ENCODE assay signal across 8 mouse cellular contexts in the genomic region with DNA sequence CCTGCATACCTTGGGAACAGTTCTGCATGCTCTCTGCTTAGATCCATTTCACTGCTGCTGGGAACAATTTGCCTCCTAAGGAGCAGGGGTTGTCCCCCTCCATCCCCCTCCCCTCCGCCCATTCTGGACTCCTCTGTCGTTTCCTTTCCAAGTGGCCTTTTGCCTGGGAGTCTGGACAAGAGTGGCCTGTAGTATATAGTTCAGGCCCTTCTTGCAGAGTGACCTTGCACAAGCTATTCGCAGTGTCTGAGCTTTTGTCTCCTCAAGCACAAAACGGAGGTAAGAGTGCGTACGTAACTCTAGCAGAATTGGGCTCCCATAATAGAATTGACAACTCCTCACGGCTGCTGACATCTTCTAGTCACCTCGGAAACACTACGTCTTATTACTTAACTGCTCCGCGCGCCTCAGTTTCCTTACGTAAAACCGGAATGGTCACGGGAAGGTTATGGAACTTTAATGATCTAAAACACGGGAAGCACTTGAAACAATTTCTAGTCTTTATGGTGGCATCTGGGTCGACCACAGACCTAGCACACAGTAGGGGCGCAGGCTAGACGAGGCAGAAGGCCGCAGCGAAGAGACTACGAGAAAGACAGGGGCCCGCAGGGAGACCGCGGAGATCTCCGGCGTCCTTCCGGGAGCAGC. TPM values are rescaled to one million over a fixed set of nuclear protein-coding genes. Genes with fewer than 3 reads are reported as not detected.
DNase-seq lines count a peak whose midpoint lies in the region; ATAC-seq and TF ChIP-seq lines count a peak whose summit lies in the region.

No protein-coding gene starts in this region.

- H3K4me3 ChIP-seq in MEL (ENCODE audit: control insufficient read depth in 1 of 2, insufficient read depth in 1 of 2, low read depth in 2 of 2, low read length in 2 of 2) = peak overlapping the region; percentile 79 to 82
- H3K4me3 ChIP-seq in forebrain, embryonic 12.5 days (replicated peaks) = peak overlapping the region; percentile 66
- peak overlapping the region; percentile 69 for H3K4me3 ChIP-seq in intestine, postnatal 0 days (ENCODE audit: low read depth, low read length)
- peak overlapping the region; percentile 83 for H3K4me3 ChIP-seq in midbrain, embryonic 11.5 days (ENCODE audit: low read depth, low read length)

- H3K36me3 ChIP-seq in MEL (ENCODE audit: control insufficient read depth in 1 of 2, insufficient read depth in 2 of 2, low read length in 2 of 2) = peaks cover 0 to 21% of the 10 kb centered on the region in 2 experiments; a peak in 2 of 4 replicates
- no peaks in the 10 kb centered on the region for H3K36me3 ChIP-seq in forebrain, embryonic 12.5 days (replicated peaks)
- H3K36me3 ChIP-seq in intestine, postnatal 0 days (ENCODE audit: control insufficient read depth, insufficient read depth) = no peaks in the 10 kb centered on the region
- no peaks in the 10 kb centered on the region for H3K36me3 ChIP-seq in midbrain, embryonic 11.5 days (ENCODE audit: control insufficient read depth, insufficient read depth, low read length)

- peaks cover 15 to 24% of the 10 kb centered on the region in 2 experiments; a peak in 3 of 4 replicates for H3K4me1 ChIP-seq in MEL (ENCODE audit: control insufficient read depth in 1 of 2, insufficient read depth in 2 of 2, low read length in 2 of 2)
- H3K4me1 ChIP-seq in forebrain, embryonic 12.5 days = peaks cover 38% of the 10 kb centered on the region
- H3K4me1 ChIP-seq in intestine, postnatal 0 days (replicated peaks; ENCODE audit: control insufficient read depth, insufficient read depth, low read length) = peaks cover 5% of the 10 kb centered on the region
- peaks cover 21% of the 10 kb centered on the region for H3K4me1 ChIP-seq in midbrain, embryonic 11.5 days (ENCODE audit: control insufficient read depth, insufficient read depth, low read length)

- TF ChIP-seq POLR2A in MEL (IDR thresholded peaks at IDR 0.05; ENCODE audit: control insufficient read depth in 1 of 2, insufficient read depth in 1 of 2, low read depth in 1 of 2, low read length in 2 of 2, poor library complexity in 1 of 2) = no peak; a peak in 2 of 4 replicates

- H3K79me2 ChIP-seq in MEL (ENCODE audit: control insufficient read depth, insufficient read depth, low read length, poor library complexity) = peaks cover 37% of the 10 kb centered on the region

- TF ChIP-seq EP300 in MEL (IDR thresholded peaks at IDR 0.05; ENCODE audit: low read depth in 1 of 2, low read length in 2 of 2) = no peak

- H3K9ac ChIP-seq in MEL (ENCODE audit: control insufficient read depth, low read depth, low read length, poor library complexity, severe bottlenecking) = peak overlapping the region; percentile 85
- peak overlapping the region; percentile 82 for H3K9ac ChIP-seq in forebrain, embryonic 12.5 days
- peak overlapping the region; percentile 83 for H3K9ac ChIP-seq in intestine, postnatal 0 days (ENCODE audit: low read depth, low read length)
- peak overlapping the region; percentile 66 for H3K9ac ChIP-seq in midbrain, embryonic 11.5 days (ENCODE audit: low read length)

- H3K27me3 ChIP-seq in MEL (ENCODE audit: control insufficient read depth in 1 of 2, insufficient read depth in 2 of 2, low read length in 2 of 2) = no peaks in the 10 kb centered on the region
- H3K27me3 ChIP-seq in forebrain, embryonic 12.5 days = peaks cover 12% of the 10 kb centered on the region
- no peaks in the 10 kb centered on the region for H3K27me3 ChIP-seq in intestine, postnatal 0 days (replicated peaks; ENCODE audit: control insufficient read depth, insufficient read depth, low read length)
- H3K27me3 ChIP-seq in midbrain, embryonic 11.5 days (ENCODE audit: control insufficient read depth, insufficient read depth, low read length) = no peaks in the 10 kb centered on the region

- no peak for TF ChIP-seq CTCF in MEL (IDR thresholded peaks at IDR 0.05 in 2 of 3, conservative IDR thresholded peaks at IDR 0.05 in 1 of 3; ENCODE audit: control insufficient read depth in 1 of 3, insufficient read depth in 1 of 3, low read depth in 2 of 3, low read length in 3 of 3, poor library complexity in 1 of 3, severe bottlenecking in 1 of 3)
- no peak for TF ChIP-seq CTCF in intestine, postnatal 0 days (IDR thresholded peaks at IDR 0.05; ENCODE audit: low read depth)

- H3K4me2 ChIP-seq in forebrain, embryonic 12.5 days = peak overlapping the region; percentile 88
- H3K4me2 ChIP-seq in intestine, postnatal 0 days (replicated peaks; ENCODE audit: low read depth) = peak overlapping the region; percentile 84
- H3K4me2 ChIP-seq in midbrain, embryonic 11.5 days = peak overlapping the region; percentile 61

- peak overlapping the region; percentile 17; the same call in 1 of the 2 replicates for H3K27ac ChIP-seq in MEL (ENCODE audit: control insufficient read depth, low read depth, low read length)
- peak overlapping the region; percentile 69 for H3K27ac ChIP-seq in forebrain, embryonic 12.5 days
- peak overlapping the region; percentile 92 for H3K27ac ChIP-seq in intestine, postnatal 0 days (ENCODE audit: low read depth, low read length)
- H3K27ac ChIP-seq in midbrain, embryonic 11.5 days (ENCODE audit: low read depth, low read length) = peak overlapping the region; percentile 6; the same call in 1 of the 2 replicates

- H3K9me3 ChIP-seq in MEL (replicated peaks; ENCODE audit: insufficient read depth, low read length) = no peaks in the 10 kb centered on the region
- no peaks in the 10 kb centered on the region for H3K9me3 ChIP-seq in forebrain, embryonic 12.5 days
- H3K9me3 ChIP-seq in intestine, postnatal 0 days (ENCODE audit: control insufficient read depth) = no peaks in the 10 kb centered on the region
- no peaks in the 10 kb centered on the region for H3K9me3 ChIP-seq in midbrain, embryonic 11.5 days (ENCODE audit: control insufficient read depth, low read length)

- ATAC-seq in forebrain, embryonic 12.5 days (ENCODE audit: low FRiP score) = peak; percentile 9; the same call in 1 of the 2 replicates
- ATAC-seq in intestine, postnatal 0 days = no peak
- 0 out of 2 replicates have a peak, but pooled peaks have one; percentile 1 for ATAC-seq in midbrain, embryonic 11.5 days (ENCODE audit: low FRiP score)

- TF ChIP-seq RAD21 in MEL (IDR thresholded peaks at IDR 0.05; ENCODE audit: low read depth, low read length) = no peak

- DNase-seq in heart, adult 11 months = peak; percentile 94
- no peak for DNase-seq in heart, adult 8-10 months (ENCODE audit: low spot score)
- no peak for DNase-seq in MEL (ENCODE audit: low read depth, low spot score)
- no peak for DNase-seq in midbrain, embryonic 11.5 days (ENCODE audit: low spot score, missing footprints)
- DNase-seq in Muller cell, postnatal 12 days (ENCODE audit: inconsistent ontology term) = no peak
- DNase-seq in thymus, postnatal 0 days (ENCODE audit: low spot score) = no peak

- under 1% methylated on average over 28 of the region's 28 CpGs for WGBS in forebrain, embryonic 12.5 days
- 3% methylated on average over 28 of the region's 28 CpGs for WGBS in intestine, postnatal 0 days
- WGBS in midbrain, embryonic 11.5 days = under 1% methylated on average over 28 of the region's 28 CpGs

TF ChIP-seq in MEL, 35 proteins besides CTCF, POLR2A, EP300 and RAD21:
- TF ChIP-seq TCF12 (IDR thresholded peaks at IDR 0.05; ENCODE audit: low read depth, low read length) = no peak
- peak; percentile 99 for TF ChIP-seq ZKSCAN1 (IDR thresholded peaks at IDR 0.05; ENCODE audit: low read depth, low read length)

RNA-seq across cellular contexts. Expression of gene Mprip, which starts 0.6 kb away (rescaled TPM):
- total RNA-seq in heart, adult 8-10 months (2022) = 100 to 1,000 TPM; 121 to 152 (median 127) TPM
- 131 and 142 TPM in 2 replicates for total RNA-seq in MEL (2012; rRNA removed)
- 100 to 1,000 TPM; 103 to 174 TPM for polyA plus RNA-seq in MEL (2012; ENCODE audit: insufficient read depth in 1 of 2, insufficient read length in 2 of 2, low read depth in 1 of 2, low replicate concordance in 2 of 2, missing spikeins in 1 of 2)
- 39.9 and 77.3 TPM in 2 replicates for polyA plus RNA-seq in forebrain, embryonic 12.5 days (2016; fragmentation: Nextera tagmentation; extraction: Ambion mirVana)
- 27.8 and 32.6 TPM in 2 replicates for polyA plus RNA-seq in intestine, postnatal 0 days (2015; fragmentation: Nextera tagmentation; extraction: Ambion mirVana)
- polyA plus RNA-seq in midbrain, embryonic 11.5 days (2014; fragmentation: Nextera tagmentation; extraction: Ambion mirVana) = 55.9 and 69.5 TPM in 2 replicates
- 46.7 and 55.6 TPM in 2 replicates for polyA plus RNA-seq in thymus, postnatal 0 days (2015; fragmentation: Nextera tagmentation; extraction: Ambion mirVana)

Comparison
In these comparisons a context has a peak if more than half of its experiments do, and no peak if none do; other contexts are left out.
1. H3K27ac ChIP-seq: peak in every context shown above with its lines; median percentile 92 in intestine, postnatal 0 days; 69 in forebrain, embryonic 12.5 days; 17 in MEL; 6 in midbrain, embryonic 11.5 days.